Mouse (Mus musculus) liver, adult 2 months (tissue): ENCODE measurements at regions not wholly inside any gene's neighbourhood (a gene's known extent, or its start where the extent isn't known, plus 50 kb on each side); places are given as distances from the start of the nearest gene placed in this dataset.

Experiments used
- CTCF ChIP-seq: fragments of 200-500 bp; IDR thresholded peaks from 2 replicates; pipeline ENCODE4 v1.5.1; 2011; ENCODE audit warnings: low read depth, low read length, control low read depth
- POLR2A ChIP-seq: fragments of 200-500 bp; IDR thresholded peaks from 2 replicates; pipeline ENCODE4 v1.6.1; 2011; ENCODE audit warnings: low read length, control low read depth; ENCODE audit not compliant: insufficient read depth; ENCODE audit errors: extremely low read depth

- TF ChIP-seq CTCF (no peak), POLR2A (no peak)
Observed at GRCm38 (mm10) chr1:12065016-12065513, 651.2 kb downstream of the A830018L16Rik start.
